Mouse (Mus musculus): ENCODE results near the gene Prkd1.

Gene Prkd1

DNA sequence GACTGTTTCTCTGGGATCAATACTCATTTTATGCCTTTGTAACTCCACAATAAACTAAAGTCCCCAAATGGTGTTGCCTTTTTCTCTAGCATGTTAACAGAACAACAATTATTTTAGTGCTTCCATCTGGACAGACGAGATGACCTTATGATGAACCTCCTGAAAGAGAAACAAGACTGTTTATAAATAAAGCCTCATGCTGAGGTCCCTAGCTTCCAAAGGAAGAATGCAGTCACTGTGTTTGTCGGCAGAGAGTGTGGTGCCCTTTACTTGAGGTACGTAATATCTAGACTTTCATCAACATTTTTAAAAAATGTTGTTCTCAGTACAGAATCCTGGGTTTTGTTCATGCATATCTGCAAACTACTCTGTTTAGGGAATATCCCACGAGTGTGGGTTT, 90.7 kb downstream of the Prkd1 start:
- DNase-seq (ENCODE audit: low spot score): no peak

DNA sequence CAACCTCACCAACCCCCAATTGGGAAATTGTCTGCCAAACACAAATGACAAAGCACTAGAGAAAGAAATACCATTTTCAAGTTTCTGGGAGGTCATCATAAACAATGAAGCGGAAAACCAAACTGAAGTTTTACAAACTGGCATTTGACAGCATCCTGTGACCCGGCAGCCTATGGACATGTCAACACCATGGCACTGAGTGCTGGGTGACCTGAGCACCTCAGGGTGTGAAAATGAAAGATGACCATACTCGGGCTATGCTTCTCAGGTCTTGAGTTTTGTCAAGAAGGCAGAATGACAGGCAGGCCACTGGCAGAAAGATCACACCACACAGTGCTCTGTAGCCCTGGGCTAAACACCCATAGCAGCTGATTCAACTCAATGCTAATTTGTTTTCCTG, 94.7 kb downstream of the Prkd1 start:
- no peak for DNase-seq (ENCODE audit: low spot score)

DNA sequence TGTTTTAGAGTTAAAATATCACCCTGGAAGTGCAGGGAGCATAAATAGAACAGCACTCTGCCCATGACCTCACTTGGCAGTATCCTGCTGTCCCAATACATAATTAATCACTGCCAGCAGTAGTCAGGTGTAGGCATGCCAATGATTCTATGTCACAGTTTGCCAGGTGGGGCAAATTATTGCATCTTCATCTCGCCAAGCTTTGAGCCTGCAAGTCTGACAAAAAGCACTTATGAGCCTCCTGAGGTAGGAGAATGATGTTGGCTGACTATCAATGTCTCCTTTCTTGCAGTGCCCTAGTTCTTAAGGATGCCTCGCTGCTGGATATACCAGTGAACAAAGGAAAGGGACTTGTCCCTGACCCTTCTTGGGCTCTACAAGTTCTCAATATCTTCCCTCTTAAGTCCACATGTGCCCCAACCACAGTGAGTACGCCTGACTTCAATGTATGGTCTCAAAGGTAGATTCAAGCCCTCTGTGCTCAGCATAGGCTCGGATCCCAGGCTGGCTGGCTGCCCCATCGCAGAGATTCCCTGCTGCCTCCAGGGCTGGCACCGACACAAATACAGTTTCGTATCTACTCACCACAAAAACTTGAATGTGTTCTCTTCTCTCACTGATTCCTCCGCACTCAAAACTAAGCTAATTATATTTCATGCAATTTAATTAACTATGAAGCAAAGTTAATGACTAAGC, 98.9 kb downstream of the Prkd1 start:
- no peak for DNase-seq (ENCODE audit: low spot score)

DNA sequence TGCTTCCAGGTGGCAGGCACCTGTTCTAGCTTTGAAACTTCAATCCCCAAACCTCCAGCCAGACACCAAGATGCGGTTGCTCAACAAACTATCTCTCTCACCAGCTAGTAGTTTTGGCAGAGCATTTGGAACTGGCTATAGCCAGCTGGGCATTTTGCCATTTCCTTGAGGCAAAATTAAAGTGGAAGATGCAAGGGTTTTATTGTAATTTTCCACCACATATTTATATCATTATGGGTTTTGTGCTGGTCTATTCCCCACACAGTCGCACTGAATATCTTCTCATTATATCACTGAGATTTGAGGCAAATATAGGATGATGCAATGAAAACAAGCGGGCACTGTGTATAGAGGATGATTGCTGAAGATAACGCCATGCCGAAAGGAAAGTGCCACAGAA, 102.5 kb downstream of the Prkd1 start:
- DNase-seq (ENCODE audit: low spot score): no peak

DNA sequence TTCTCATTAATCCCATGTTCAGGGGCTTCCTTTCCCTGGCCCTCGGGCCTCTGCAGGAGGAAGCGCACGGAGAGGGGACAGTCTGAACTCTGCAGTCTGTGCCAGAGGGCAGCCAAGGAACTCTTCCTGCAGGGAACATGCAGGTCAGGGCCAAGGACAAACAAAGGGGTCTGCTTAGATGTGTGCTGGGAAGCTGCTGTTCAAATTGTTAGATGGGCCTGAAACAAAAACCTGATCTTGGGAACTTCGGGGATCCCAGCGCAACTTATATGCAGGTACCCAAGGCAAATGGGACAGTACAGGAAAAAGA, 103.3 kb downstream of the Prkd1 start:
- DNase-seq (ENCODE audit: low spot score): no peak

DNA sequence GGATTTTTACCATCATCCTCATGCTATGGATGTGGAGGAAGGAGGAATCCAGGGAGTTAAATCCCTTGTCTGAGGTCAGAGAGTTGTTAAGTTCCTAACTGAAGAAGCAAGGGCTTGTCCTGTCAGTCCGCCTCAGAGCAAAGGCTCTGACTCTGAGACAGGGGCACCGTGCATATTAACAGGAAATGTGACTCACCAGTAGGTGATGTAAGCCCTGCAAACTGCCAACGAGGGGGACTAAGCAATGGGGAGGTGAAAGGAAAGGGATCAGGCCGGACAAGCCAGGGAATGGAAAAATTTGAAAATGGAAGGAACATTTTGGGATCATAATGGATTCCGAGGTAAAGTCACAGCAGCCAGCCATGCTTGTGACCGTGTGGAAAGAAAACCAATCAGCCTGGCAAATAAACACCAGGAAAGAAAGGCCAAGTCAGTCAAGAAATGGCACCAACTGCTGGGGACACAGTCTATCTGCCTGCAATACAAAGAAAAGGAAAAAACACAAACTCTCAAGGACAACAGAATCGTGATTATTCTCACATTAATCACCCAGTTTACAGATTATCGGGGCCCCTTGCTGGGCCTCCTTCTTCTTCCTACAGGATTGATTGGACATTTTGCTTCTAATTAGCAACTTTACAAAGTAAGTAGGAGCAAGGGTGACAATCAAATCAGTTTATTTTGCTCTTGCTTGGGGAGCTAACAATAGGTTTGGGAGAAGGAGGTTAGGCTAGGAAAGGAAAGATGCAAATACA, 103.9 kb downstream of the Prkd1 start:
- no peak for DNase-seq (ENCODE audit: low spot score)

DNA sequence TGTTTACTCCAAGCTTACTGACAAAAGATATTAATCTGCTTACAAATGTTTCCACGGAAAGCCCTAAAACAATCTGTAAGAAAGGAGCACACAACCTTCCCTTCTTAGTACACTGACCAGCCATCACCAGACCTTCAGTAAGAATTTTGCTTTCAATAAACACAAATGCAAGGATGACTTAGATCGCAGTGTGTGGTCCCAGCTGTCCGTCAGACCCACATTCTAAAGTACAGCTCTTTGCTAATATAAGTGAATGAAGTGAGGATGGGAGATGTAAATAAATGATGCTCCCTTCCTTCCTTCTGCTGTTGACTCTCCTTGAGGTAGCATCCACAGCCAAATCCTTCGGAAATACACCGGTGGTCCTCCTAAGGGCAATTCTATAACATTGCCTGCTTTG, 108.1 kb downstream of the Prkd1 start:
- DNase-seq (ENCODE audit: low spot score): no peak

DNA sequence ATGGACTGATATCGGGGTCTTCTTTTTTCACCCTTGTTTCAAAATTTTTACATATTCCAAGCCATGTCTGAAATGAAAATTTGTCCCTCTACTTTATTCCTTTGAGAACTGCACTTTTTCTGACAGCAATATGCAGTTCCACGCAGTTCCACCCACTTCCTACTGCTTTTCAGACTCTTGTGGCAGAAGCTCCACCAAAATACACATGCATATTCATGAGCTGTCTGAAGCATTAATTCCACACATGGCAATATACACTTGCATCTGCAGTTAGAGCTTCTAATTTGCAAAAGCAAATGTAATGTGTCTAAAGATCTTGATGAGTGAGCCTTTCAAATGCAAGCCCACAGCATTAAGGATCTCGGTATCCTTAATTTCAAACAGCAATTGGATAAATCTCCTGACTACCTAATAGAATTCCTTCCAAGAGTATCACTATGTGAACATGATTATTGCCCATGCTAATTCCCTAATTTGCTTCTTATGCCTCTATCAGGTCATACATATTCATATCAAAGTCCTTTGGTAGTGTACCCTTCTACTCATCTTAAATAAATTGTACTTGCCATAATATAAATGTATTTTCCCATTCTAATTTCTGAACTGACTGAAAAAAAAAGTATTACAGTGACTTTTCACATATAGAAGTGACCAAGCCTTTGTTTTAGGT, 110.5 kb downstream of the Prkd1 start:
- DNase-seq (ENCODE audit: low spot score): no peak

DNA sequence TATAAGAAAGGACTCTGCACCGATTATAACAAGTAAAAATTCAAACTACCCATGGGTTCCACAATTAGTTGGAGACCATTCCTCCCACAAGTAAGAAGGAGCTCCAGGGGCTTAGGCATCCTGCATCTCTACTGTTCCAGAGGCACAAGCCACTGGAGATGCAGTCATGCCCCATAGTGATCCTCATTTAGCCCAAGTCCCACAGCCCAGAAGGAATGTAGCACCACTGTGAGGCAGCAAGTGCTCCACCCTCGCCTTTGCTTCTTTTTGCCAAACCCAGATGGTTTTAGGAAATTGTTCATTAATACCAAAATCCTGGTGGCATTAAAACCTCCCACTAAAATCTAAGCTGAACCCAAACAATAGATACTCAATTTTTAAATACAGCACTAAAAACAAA, 111.1 kb downstream of the Prkd1 start:
- DNase-seq (ENCODE audit: low spot score): no peak

DNA sequence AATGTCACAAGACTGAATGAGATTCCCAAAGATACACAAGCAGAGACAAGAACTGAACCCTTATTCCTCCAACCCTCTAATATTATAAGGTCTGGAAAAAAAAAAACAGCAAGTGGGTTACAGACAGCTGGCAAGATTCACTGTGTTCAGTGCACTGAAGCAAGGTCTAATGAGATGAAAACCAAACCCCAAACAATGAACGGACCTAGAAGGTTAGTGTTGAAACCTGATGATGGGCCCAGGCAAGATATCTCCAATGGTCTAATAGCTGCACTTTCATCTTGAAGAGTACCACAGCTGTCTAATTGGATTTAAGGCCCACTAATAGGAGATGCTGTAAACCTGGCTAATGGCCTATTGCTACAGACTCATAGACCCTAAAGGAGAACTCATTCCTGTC, 111.9 kb downstream of the Prkd1 start:
- DNase-seq (ENCODE audit: low spot score): no peak

DNA sequence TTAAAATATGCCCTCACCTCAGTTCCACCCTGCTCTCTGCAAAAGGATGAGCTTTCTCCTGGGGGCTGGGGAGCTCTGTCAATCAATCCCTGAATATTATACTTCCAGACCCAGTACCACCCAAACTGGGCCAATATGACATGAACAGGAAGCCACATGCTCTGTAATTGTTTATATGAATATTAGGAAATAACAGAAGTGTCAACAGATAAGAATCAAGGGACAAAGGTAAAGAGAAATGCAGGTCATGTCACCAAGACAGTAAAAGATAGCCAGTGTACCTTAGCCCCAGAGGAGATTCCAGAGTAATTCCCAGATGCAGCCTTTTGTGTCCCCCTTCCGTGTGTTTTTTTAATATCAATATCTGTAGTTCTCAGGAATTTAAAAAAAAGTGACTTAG, 120.3 kb downstream of the Prkd1 start:
- no peak for DNase-seq (ENCODE audit: low spot score)

DNA sequence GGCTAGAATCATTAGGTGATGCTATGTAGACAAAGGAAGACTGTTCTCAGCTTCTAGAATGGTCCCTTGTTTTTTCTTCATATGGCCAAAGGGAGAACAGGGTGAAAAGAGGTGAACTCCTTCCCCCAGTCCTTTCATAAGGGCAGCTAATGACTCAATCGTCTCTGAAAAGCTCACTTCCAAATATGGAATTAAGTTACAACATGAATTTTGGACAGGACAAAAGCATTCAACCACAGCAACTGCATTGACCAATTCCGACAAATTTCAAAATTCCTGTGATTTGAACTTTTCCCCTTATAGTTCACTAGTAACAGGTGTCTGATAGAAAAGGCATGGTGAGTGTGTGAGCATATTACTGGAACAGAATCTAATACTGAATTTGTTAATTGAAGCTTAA, 124.8 kb downstream of the Prkd1 start:
- DNase-seq (ENCODE audit: low spot score): no peak

DNA sequence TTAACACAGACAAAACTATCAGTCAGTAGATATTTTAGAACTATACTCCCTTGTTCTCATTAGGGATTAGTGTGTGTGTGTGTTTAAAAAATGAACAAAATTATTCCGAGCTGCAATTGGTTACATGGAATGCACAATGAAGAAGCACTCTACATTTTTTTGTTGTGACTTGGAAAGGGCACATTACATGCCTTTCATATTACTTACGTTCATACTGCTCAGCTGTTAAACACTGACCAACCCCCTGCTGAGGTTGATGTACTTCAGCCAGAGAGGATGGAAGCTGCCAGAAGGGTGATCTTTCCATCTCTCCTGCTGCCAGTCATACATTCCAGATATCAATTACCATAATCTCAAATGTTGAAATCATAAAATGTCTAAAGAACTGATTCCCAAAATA, 134.4 kb downstream of the Prkd1 start:
- DNase-seq (ENCODE audit: low spot score): no peak

DNA sequence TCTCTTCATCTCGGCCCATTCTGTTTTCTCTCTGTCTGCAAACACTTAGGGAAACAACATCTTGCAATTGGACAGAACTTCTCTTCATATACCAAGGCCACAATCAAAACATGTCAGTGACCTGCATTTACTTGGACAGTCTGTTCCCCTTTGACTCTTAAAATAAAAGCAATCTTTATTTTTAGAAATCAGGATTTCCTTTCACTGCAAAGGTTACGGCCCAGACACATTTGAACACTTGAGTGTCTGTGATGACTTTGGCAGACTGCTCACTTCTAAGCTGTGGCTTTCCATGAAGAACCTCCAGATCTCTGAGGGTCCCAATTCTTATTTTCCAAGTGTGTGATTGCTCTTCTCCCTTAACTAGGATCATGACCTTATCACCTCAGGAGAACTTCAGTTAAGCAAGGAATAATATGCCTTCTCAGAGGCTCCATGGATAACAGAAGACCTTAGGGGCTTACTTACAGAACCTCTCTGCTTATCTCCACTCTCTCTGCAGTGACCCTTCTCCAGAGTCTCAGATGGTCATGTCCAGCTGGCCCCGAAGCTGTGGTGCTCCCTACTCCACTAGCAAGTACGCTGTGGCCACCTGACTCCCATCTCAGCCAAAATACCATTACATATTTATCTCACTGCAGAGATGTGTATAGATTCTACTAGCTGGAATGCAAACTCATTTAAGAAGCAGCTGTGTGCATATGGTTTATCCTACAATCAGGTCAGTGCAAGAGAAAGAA, 137.2 kb downstream of the Prkd1 start:
- no peak for DNase-seq (ENCODE audit: low spot score)

DNA sequence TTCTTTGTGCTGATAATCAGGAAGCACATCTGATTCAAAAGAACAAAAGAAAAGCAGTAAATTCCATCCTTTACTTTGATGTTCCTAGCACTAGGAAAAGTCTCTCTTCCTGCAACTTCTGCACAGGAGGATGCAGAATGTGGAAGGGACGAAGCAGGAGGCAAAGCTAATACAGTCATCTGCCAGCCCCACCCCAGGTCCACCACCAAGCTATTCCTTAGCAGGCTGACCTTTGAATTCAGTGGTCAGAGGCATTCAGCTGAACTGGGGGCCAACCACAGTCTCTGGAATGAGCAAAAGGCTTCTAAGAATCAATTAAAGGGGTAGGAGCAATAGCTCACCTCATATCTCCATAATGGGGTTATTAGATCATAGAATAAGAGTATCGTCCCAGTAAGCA, 140.1 kb downstream of the Prkd1 start:
- DNase-seq (ENCODE audit: low spot score): no peak

DNA sequence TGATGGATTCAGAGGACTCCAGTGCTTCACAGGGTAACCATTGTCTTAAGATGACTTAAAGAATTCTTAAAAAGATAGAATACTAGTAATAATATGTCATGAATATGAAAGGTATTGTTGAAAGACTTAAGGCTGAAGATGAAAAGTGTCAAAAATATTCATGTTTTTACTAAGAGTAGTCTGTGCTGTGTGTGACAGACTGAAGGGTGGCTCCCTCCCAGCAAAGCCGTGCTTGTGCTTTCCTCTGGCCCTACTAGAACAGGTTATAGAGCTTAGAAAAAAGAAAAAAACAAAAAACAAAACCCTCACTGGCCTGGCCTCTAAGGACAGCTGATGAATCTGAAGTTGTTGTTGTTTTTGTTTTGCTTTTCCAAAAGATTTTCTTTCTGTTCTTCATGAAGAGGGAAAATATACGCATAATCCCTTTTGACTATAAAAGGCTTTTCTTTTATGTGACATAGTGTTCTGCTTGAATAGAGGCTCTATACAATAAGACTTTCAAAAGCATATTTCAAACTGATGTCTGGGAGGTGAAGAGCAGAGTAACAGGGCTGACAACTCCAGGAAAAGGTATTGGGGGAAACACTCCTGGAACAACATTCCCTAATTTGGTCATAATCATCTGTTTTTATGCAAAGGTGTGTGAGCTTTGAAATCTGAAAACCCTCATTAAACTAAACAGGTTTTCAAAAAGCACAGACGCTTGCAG, 148.9 kb downstream of the Prkd1 start:
- no peak for DNase-seq (ENCODE audit: low spot score)

DNA sequence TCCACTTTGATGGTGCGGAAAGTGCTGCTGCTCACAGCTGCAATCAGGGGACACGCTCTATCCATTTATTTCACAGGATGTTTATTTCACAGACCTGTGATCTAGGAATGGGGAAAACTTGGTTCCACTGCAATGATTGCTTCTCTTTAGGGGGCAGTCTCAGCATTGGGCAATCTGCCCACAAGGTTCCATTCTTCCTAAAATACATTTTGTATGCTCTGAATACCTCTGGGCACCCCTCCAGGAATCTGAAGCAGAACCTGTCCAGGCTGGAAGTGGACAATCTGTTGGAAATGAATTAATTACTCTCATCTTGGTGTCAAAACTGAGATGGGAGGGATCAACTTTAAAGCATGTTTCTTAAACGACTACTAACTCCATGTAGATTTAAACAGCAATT, 152.9 kb downstream of the Prkd1 start:
- no peak for DNase-seq (ENCODE audit: low spot score)

DNA sequence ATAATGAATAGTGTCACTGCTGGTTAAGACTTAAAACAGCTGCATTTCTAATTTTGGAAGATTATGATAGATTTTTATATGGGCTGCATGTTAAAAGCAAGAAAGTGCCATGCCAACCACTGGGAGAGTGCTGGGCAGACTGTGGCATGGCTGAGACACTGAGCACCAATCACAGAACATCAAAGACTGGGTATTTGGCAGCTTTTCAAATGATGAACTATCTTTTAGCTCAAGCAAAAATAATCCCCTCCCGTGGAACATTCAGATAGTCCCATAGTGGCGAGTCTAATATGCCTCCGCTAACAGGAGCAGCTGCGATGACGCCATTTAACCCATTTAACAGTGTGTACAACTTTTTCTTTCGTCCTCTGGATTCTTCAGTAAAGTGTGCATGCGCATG, 169.1 kb downstream of the Prkd1 start:
- DNase-seq (ENCODE audit: low spot score): no peak

DNA sequence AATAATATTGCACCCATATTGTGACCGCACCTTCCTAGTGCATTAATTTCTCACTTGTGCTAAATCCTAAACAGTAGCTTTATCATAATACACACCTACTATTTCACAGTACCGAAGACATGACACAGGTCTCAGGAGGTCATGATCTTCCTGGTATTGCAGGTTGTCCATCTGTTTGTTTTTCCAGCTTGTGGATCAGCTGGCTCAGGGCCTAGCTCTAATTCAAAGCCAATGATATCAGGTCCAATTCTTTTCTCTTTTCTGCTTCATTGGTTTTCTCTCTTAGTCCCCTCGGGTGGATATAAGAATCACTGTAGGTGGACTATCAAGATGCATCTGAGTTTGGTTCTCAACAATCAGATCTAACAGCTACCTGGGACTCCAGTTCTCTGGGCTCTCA, 191.7 kb downstream of the Prkd1 start:
- no peak for DNase-seq (ENCODE audit: low spot score)

DNA sequence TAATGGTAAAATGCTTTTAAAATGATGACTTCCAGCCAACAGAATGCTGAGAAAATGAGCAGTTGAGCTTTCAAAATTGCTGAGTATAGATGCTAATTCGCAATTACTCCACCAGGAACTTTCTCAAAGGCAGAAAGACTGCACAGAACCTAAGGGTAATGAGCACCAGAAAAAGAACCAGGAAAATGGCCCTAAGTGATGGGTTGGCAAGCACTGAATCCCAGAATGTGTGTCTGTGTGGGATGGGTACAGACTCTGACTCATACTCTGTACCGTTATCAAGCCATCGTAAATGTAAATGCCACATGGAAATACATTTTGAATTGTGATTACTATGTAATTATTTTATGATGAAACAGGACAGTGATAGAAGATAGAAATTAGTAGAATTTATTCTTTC, 197.1 kb downstream of the Prkd1 start:
- DNase-seq (ENCODE audit: low spot score): no peak

DNA sequence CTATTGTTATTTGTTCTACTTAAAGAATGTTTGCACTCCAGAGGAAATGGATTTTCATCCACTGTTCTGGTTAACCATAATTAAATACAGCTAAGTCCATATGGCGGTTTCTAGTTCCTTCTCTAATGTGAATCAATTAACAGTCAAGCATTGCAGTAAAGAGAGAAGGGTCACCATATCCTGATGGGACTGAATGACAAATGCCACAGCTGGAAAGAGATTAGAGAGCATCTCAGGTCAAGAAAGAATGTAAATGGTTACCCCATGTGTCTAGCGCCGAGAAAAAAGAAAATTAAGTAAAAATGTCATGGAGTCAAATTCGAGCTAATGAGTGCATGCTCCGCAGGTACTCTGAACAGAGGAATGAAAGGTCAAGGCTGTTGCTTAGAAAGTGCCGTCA, 212.2 kb downstream of the Prkd1 start:
- no peak for DNase-seq (ENCODE audit: low spot score)

DNA sequence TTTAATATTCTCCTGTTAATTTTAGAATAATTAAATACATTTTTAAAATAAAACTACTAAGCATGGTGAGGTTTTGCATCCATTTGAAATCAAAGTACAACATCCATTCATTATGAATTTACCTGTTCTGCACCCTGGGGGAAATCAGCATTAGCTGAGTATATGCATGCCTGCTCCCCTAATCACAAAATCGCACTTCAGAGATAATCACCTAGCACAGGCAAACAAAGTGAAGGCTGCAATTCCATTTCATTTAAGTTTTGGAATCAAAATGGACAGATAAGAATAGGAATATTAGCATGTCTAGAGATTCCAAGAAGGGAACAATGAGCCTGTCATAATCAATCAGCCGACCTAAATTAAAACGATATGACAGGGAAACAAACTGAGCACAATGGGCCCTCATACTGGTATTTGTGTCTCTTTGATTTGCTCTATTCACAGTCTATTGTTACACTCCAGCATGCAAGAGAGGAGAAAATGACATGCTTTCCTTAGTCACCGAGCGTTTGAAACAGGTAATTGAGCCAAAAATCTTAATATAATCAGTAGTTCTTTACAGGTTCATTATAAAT, 218.7 kb downstream of the Prkd1 start:
- no peak for DNase-seq (ENCODE audit: low spot score)
